Mouse (Mus musculus) CH12.LX (cell line): ENCODE data around the gene Olfr550.

Source experiments
- CTCF ChIP-seq, 2 experiments: IDR thresholded peaks in 1 of 2; conservative IDR thresholded peaks in 1 of 2; 2 replicates each; pipeline ENCODE4 v1.5.1; 2011 to 2012; ENCODE audit warnings: low read depth in 2 of 2, low read length in 2 of 2, improper control_type of control experiment in 1 of 2, inconsistent platforms in 1 of 2, mild to moderate bottlenecking in 1 of 2, moderate library complexity in 1 of 2
- GABPA ChIP-seq: IDR thresholded peaks from 2 replicates; pipeline ENCODE4 v1.6.1; 2012; ENCODE audit warnings: low read depth, low read length, improper control_type of control experiment, inconsistent platforms; ENCODE audit not compliant: insufficient replicate concordance
- JUN ChIP-seq: IDR thresholded peaks from 2 replicates; pipeline ENCODE4 v1.6.1; 2011; ENCODE audit warnings: low read depth, mild to moderate bottlenecking, low read length, improper control_type of control experiment, moderate library complexity; ENCODE audit not compliant: insufficient read depth
- KAT2A ChIP-seq: IDR thresholded peaks from 2 replicates; pipeline ENCODE4 v1.6.1; 2012; ENCODE audit warnings: low read length, improper control_type of control experiment, inconsistent platforms; ENCODE audit not compliant: insufficient replicate concordance
- POLR2A ChIP-seq: IDR thresholded peaks from 2 replicates; pipeline ENCODE4 v1.6.1; 2011; ENCODE audit warnings: low read depth, mild to moderate bottlenecking, improper control_type of control experiment, low read length
- RAD21 ChIP-seq: IDR thresholded peaks from 2 replicates; pipeline ENCODE4 v1.6.1; 2011; ENCODE audit warnings: low read depth, mild to moderate bottlenecking, low read length, improper control_type of control experiment, moderate library complexity
- SIN3A ChIP-seq: IDR thresholded peaks from 2 replicates; pipeline ENCODE4 v1.6.1; 2012; ENCODE audit warnings: low read length, improper control_type of control experiment, inconsistent platforms
- USF1 ChIP-seq: IDR thresholded peaks from 2 replicates; pipeline ENCODE4 v1.6.1; 2014; ENCODE audit warnings: low read depth, mild to moderate bottlenecking, inconsistent platforms, low read length, improper control_type of control experiment
- ZC3H11A ChIP-seq: IDR thresholded peaks from 2 replicates; pipeline ENCODE4 v1.6.1; 2012; ENCODE audit warnings: low read depth, mild to moderate bottlenecking, inconsistent platforms, low read length, improper control_type of control experiment

DNA sequence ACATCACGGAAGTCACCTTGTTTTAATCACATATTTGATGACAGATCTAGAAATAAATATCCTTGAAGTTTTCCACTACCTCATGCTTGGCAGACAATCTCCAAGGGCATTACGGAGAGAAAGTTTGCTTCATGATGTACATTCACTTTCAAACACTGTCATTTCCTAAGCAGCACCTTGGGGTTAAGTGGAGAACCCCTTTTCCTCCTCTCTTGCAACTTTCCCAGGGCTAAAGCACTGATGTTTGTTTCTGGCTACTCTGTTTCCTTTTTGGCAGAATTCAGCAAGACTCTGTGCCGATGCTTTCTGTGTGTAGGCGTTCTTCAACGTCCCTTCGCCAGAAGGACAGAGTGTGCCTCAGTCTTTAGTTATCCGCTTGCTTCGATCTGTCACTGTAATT is at the start of gene Olfr550:
- no peak for TF ChIP-seq CTCF (conservative IDR thresholded peaks at IDR 0.05 in 1 of 2, IDR thresholded peaks at IDR 0.05 in 1 of 2; ENCODE audit: low read depth in 2 of 2, low read length in 2 of 2)
- TF ChIP-seq RAD21: no peak
- TF ChIP-seq JUN: no peak
- no peak for TF ChIP-seq POLR2A
- no peak for TF ChIP-seq ZC3H11A
- TF ChIP-seq SIN3A: no peak
- no peak for TF ChIP-seq USF1
- no peak for TF ChIP-seq GABPA
- TF ChIP-seq KAT2A: no peak
